Mouse (Mus musculus): Measurements from ENCODE around the gene Cnksr3.

The Cnksr3 gene

DNA sequence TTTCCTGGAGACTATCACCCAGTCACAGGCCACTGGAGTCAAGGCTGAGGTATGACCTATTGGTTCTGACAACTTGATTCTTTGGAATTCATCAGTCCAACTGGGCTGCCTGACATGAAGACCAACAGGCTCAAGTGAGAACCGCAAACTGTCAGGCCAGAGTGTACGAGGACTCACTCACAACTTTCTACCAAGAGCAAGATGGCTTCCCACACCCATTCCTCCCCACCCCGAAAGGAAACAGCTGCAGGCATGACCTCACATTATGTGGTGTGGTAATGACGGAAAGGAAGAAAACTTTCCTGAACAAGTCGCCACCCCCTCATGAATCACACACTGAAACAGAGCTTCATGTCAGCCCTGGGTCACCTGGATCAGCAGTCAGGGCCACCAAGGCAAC lies 66.4 kb downstream of the Cnksr3 start:
- DNase-seq (ENCODE audit: low spot score), result no peak

DNA sequence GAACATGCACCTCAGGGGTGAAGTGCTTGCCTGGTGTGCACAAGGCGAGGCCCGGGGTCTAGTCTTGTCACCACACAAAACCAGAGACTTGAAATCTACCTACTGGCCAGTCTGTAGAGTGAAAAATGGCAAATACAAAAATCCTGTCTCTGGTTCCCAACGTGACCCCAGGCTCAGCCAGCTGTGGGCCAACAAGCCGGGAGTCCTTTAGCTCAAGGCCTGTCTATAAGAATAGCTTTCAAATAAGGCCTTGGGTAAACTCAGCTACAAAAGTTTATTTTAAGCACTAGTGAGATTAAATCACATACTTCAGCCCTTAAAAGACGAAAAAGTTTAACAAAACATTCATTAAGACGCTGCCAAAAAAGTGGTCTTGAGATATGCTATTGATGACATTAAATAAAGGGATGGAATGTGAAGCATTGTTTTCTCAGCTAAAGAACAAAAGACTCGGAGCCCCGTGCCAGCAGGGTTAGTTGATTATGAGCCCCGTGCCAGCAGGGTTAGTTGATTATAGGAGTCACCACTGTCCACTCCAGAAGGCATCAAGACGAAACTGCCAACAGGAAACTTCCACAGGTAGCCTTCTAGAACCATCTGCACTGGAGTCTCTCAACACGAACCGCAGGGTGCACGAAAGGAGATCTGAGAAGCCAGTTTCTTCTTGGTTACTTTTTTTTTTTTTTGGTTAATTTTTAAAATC lies 67.8 kb downstream of the Cnksr3 start:
- DNase-seq (ENCODE audit: low spot score), result no peak

- DNase-seq (ENCODE audit: low spot score), result no peak
These were observed 69.8 kb downstream of the Cnksr3 start for GRCm38 (mm10) chr10:7142287-7142686.

GRCm38 (mm10) chr10:7140282-7140681 lies 71.8 kb downstream of the Cnksr3 start:
- DNase-seq (ENCODE audit: low spot score), result no peak

DNA sequence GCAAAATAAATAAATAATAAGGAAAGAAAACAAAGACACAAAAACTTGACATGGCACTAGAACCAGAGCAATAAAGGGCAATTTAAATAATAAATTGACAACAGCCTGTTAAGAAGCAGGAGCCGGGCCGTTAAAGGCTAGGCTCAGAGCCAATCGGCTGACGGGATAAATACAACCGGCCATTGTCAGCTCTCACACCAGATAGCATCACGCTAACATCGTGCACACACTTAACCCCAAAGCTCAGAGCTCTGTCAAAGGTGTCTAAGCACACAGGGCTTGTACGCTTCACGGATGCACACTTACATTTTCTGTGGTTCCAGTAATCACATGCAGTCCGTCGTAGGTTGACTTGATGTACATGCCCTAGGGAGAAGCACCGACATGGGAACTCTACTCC lies 74.0 kb downstream of the Cnksr3 start:
- DNase-seq (ENCODE audit: low spot score), result no peak

- DNase-seq (ENCODE audit: low spot score), result no peak
These were observed 76.3 kb downstream of the Cnksr3 start for GRCm38 (mm10) chr10:7135751-7136150.

DNA sequence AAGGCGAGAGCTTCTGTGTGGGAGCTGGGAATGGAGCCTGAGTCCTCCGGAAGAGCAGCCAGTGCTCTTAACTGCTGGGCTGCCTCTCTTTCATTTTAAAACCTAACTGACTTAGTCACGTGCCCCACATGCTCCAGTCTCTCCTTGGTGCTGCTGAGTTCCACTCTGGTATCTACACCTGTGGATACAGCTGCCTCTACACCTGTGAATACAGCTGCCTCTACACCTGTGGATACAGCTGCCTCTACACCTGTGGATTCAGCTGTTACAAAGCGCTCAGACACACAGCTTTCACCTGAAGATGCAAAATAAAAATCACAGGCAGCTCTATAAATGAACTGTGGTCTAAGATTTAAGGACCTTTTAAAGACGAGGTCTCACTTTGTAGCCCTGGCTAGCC lies 79.0 kb downstream of the Cnksr3 start:
- no peak for DNase-seq (ENCODE audit: low spot score)

GRCm38 (mm10) chr10:7131441-7131840 lies 80.6 kb downstream of the Cnksr3 start:
- no peak for DNase-seq (ENCODE audit: low spot score)

GRCm38 (mm10) chr10:7127828-7128227 lies 84.2 kb downstream of the Cnksr3 start:
- DNase-seq (ENCODE audit: low spot score), result no peak

DNA sequence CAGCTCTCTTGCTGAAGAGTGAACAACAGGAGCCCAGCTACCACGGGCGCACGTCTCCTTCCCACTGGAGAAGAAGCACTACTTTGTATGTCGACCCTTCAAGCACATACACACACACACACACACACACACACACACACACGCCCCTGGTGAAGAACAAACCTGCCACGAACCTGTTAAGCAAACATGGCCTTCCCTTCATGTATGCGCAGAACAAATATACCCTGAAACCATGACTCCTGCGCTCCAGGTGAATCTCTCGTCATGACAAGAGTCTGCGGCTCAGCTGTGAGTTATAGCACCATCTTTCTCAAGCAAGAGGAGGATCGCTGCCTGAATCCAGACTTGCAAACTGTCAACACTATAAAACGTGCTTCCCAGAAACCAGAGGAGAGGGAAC lies 85.2 kb downstream of the Cnksr3 start:
- no peak for DNase-seq (ENCODE audit: low spot score)

DNA sequence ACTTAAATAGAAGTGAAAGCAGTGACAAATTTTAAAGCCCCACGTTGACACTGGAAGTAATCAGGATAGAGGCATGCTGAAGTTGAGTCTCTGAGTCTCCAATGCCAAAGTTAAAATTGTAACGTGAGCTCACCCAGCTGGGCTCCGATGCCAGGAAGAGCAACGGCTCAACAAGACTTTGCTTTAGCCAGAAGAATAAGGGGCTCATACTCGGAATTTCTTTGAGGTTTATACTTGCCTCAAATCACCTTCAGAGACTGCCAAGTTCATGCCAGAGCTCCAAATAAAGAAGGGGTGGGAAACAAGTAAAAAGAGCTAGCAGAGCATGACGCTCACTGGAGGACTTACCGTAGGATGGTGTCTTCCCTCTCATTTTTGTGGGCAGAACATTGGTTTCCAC lies 85.8 kb downstream of the Cnksr3 start:
- no peak for DNase-seq (ENCODE audit: low spot score)

DNA sequence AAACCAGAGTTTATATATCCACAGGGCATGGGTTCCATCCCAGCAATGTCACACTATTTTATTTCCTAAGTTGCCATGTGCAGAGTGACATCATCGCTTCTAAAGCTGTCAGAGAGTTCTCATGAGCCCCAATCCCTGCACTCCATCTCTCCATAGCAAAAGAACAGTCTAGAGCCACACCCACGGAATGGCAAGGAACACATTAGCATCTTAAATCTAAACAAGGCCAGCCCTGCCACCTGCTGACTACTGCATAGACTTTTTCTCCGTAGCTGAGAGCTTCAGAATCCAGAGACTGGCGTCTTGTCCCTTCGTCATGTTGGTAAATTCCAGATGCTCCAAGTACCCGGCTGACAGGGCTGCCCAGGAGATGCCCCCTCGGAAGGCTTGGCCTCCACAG lies 87.0 kb downstream of the Cnksr3 start:
- peak; percentile 39 for DNase-seq (ENCODE audit: low spot score)

GRCm38 (mm10) chr10:7122294-7122693 lies 89.7 kb downstream of the Cnksr3 start:
- no peak for DNase-seq (ENCODE audit: low spot score)

DNA sequence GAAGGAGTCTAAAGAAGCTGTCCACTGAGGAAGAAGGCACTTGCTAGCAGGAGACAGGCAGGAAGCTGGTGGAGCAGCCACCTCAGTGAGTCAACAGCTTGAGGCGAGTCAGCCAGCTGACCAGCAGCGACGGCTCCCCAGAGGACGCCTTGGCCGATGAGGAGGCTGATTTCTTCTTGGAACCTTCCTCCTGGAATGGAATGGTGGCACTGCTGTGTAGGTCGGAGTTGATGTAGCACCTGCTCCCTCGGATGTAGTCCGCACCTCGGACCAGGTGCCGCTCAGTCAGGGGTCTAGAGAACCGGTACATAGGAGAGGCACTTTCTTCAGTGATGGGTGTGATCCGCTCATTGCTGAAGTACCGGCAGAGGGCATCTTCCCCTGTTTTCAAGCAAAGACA lies 91.8 kb downstream of the Cnksr3 start:
- DNase-seq (ENCODE audit: low spot score), result no peak

GRCm38 (mm10) chr10:7118258-7119077 lies 93.6 kb downstream of the Cnksr3 start:
- DNase-seq (ENCODE audit: low spot score), result peak; percentile 34

GRCm38 (mm10) chr10:7117785-7118184 lies 94.3 kb downstream of the Cnksr3 start:
- no peak for DNase-seq (ENCODE audit: low spot score)

DNA sequence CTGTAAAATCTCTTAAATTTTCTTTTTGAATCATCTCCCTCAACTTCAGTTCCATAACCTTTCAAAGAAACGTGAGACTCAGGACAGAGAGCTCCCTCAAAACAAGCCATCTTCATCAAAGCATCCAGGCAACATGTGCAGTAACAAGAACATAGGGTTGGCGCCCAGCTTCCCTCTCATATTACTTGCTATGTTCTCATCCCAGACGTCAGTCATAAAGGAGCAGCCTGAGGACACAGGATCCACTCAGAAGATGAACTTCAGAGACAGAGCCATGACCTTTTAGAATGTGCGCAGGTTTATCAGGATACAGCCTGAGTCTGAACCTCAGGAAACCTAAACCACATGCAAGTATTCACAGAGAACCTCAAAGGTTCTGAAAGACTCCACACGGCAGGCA lies 97.2 kb downstream of the Cnksr3 start:
- no peak for DNase-seq (ENCODE audit: low spot score)

- DNase-seq (ENCODE audit: low spot score), result no peak
These were observed 98.3 kb downstream of the Cnksr3 start for GRCm38 (mm10) chr10:7113747-7114146.

DNA sequence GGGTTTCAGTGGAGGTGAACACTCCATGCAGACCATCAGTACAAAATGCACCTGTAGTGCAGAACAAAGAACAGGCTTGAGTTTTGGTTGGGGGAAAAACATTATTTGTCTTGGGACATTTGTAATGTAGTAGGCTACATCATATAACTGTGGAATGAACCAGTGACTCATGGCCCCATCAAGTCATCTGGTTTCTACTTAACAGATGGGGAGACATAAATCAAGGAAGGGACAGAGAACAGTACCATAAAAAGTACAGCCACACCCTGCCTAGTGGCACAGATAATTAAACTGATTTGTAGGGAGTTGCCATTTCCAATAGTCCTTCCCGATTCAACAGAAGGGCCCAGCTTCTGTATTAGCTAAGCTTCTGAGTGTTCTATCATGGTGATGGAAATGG lies 98.9 kb downstream of the Cnksr3 start:
- no peak for DNase-seq (ENCODE audit: low spot score)

GRCm38 (mm10) chr10:7111462-7112000 lies 100.5 kb downstream of the Cnksr3 start:
- peak; percentile 41 for DNase-seq (ENCODE audit: low spot score)

- DNase-seq (ENCODE audit: low spot score), result no peak
These were observed 108.2 kb downstream of the Cnksr3 start for GRCm38 (mm10) chr10:7103872-7104271.

GRCm38 (mm10) chr10:7077971-7078370 lies 134.1 kb downstream of the Cnksr3 start:
- no peak for DNase-seq (ENCODE audit: low spot score)

DNA sequence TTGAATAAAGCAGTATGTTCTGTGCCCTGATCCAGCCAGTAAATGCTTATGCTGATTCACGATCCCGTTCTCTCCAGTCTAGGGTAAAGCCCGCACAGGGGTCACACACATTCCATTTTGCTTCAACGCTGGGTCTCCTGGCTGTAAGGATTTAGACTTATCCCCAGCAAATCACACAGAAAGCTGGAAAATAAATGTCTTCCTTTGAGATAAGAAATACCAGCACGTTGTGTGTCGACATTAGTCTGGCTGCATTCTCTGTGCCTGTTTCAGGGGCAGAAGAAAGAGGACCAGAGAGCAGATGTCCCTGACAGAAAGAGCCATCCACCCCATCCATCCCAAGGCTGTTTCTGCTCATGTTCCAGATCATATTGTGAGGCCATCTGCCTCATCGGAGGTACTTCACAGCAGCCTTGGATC lies 134.6 kb downstream of the Cnksr3 start:
- no peak for DNase-seq (ENCODE audit: low spot score)

All from layer of hippocampus, adult 11-12 months (tissue).